Mouse (Mus musculus) kidney, adult 2 months (tissue): ENCODE data around the gene 0610030E20Rik.

Experiments
- CTCF ChIP-seq: fragments of 200-500 bp; conservative IDR thresholded peaks from 2 replicates; pipeline ENCODE4 v1.5.1; 2011; ENCODE audit warnings: low read depth, mild to moderate bottlenecking, control low read depth, low read length, moderate library complexity, mixed read lengths; ENCODE audit not compliant: insufficient read depth, insufficient read length
- POLR2A ChIP-seq: fragments of 200-500 bp; IDR thresholded peaks from one replicate; pipeline ENCODE4 v1.6.1; 2011; ENCODE audit warnings: low read depth, low read length, control low read depth

- TF ChIP-seq CTCF, result no peak
- no peak for TF ChIP-seq POLR2A
Measured at GRCm38 (mm10) chr6:72364985-72365384, 17.9 kb downstream of the 0610030E20Rik start.
